Mouse (Mus musculus) neural tube, embryonic 15.5 days (tissue): Measurements from ENCODE around the gene Gm42688. TPM values are rescaled to one million over a fixed set of nuclear protein-coding genes. Genes with fewer than 3 reads are reported as not detected.

ENCODE experiments used
- ATAC-seq: fragments of 200-750 bp; cut with Nextera tagmentation; 2 replicates; pipeline ENCODE4 v1.8.0; 2017; ENCODE audit warnings: mild to moderate bottlenecking, moderate TSS enrichment, moderate library complexity; ENCODE audit not compliant: low FRiP score
- H3K27ac ChIP-seq: fragments of 300-500 bp; sonication (generic); replicated peaks from 2 replicates; pipeline ENCODE4 v1.5.1; 2015; ENCODE audit warnings: mild to moderate bottlenecking, inconsistent platforms
- H3K27me3 ChIP-seq: fragments of 300-500 bp; sonication (generic); replicated peaks from 2 replicates; pipeline ENCODE4 v1.6.1; 2015; ENCODE audit warnings: inconsistent platforms
- H3K36me3 ChIP-seq: fragments of 300-500 bp; sonication (generic); 2 replicates; pipeline ENCODE4 v1.6.1; 2015; ENCODE audit warnings: inconsistent platforms
- H3K4me1 ChIP-seq: fragments of 300-500 bp; sonication (generic); 2 replicates; pipeline ENCODE4 v1.6.1; 2015; ENCODE audit warnings: inconsistent platforms
- H3K4me2 ChIP-seq: fragments of 300-500 bp; sonication (generic); 2 replicates; pipeline ENCODE4 v1.6.1; 2015; ENCODE audit warnings: inconsistent platforms, mild to moderate bottlenecking, moderate library complexity
- H3K4me3 ChIP-seq: fragments of 300-500 bp; sonication (generic); replicated peaks from 2 replicates; pipeline ENCODE4 v1.5.1; 2015; ENCODE audit warnings: mild to moderate bottlenecking, inconsistent platforms
- H3K9ac ChIP-seq: fragments of 300-500 bp; sonication (generic); replicated peaks from 2 replicates; pipeline ENCODE4 v1.6.1; 2015; ENCODE audit warnings: mild to moderate bottlenecking, inconsistent platforms
- H3K9me3 ChIP-seq: fragments of 300-500 bp; sonication (generic); replicated peaks from 2 replicates; pipeline ENCODE4 v1.6.1; 2016; ENCODE audit warnings: inconsistent platforms
- WGBS: fragments of 180-500 bp; shearing (Covaris S2); methylation state at CpG from one replicate; pipeline ENCODE4 v1.1.7; 2015; ENCODE audit warnings: mixed read lengths; 5-methylcytosine and 5-hydroxymethylcytosine counted together
- polyA plus RNA-seq: library from polyadenylated mRNA; unstranded; fragments of >200 nt; fragmentation: Nextera tagmentation; extraction: Ambion mirVana; gene quantifications from 2 replicates; pipeline ENCODE4 v1.2.1, GENCODE M21; 2015

Gene Gm42688
- polyA plus RNA-seq, 1 experiment from 2014 or later = 7.6 TPM

GRCm38 (mm10) chr6:83108762-83109668 lies 7.6 kb downstream of the Gm42688 start, which contains the start of gene Mrpl53:
Gene Mrpl53, plus strand, starts transcription at chr6:83109040.
- H3K9me3 ChIP-seq = no peaks in the 10 kb centered on the region
- peaks cover 27% of the 10 kb centered on the region for H3K36me3 ChIP-seq
- WGBS = under 1% methylated on average over 74 of the region's 76 CpGs
- peak; percentile 91 for ATAC-seq
- H3K4me1 ChIP-seq = peaks cover 26% of the 10 kb centered on the region
- peak within 1 kb of the TSS; percentile 72 for H3K4me3 ChIP-seq
- H3K4me2 ChIP-seq = peak within 1 kb of the TSS; percentile 85
- no peaks in the 10 kb centered on the region for H3K27me3 ChIP-seq
- H3K27ac ChIP-seq = peak within 1 kb of the TSS; percentile 86
- H3K9ac ChIP-seq = peak within 1 kb of the TSS; percentile 81

DNA sequence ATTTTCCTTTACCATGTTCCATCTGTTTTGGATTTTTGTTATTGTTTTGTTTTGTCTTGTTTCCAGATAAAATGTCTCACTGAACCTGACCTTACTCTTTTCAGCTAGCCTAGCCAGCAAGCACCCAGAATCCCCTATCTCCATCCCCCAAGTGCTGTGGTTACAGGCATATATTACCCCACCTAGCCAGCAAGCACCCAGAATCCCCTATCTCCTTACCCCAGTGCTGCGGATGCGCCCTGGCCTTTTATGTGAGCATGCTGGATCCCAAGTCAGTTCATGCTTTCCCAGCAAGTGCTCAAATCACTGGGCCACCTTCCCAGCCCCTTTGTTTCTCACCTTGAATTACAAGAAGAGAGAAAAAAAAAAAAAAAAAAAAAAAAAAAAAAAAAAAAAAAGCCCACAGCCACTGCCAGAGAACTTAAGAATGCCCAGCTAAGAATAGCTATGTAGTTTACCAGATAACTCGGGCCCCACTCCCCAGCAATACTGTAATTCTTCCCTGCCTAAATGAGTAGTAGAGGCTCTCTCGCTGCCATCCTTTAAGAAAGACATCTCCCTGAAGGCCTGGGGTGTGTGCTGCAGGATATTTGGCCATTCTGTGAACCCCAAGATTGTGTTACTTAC lies 10.2 kb downstream of the Gm42688 start:
- H3K9ac ChIP-seq = no peak overlapping the region
- H3K27ac ChIP-seq = no peak overlapping the region
- H3K9me3 ChIP-seq = no peaks in the 10 kb centered on the region
- no peaks in the 10 kb centered on the region for H3K27me3 ChIP-seq
- H3K4me1 ChIP-seq = peaks cover 42% of the 10 kb centered on the region
- no peak for ATAC-seq
- peaks cover 13% of the 10 kb centered on the region for H3K36me3 ChIP-seq
- no peak overlapping the region for H3K4me2 ChIP-seq
- no peak overlapping the region for H3K4me3 ChIP-seq
- 90% methylated on average over 4 of the region's 4 CpGs for WGBS

- Histone ChIP-seq H3K9ac (peak within 1 kb of the TSS; percentile 94), H3K4me3 (peak within 1 kb of the TSS; percentile 88), H3K4me2 (peak within 1 kb of the TSS; percentile 92), H3K27me3 (no peaks in the 10 kb centered on the region), H3K27ac (peak within 1 kb of the TSS; percentile 83), H3K36me3 (peaks cover 35% of the 10 kb centered on the region), H3K4me1 (peaks cover 49% of the 10 kb centered on the region), H3K9me3 (no peaks in the 10 kb centered on the region)
- 2% methylated on average over 58 of the region's 58 CpGs for WGBS
- peak; percentile 91 for ATAC-seq
Measured at GRCm38 (mm10) chr6:83115011-83115671, 13.7 kb downstream of the Gm42688 start, which contains the start of gene Mogs. Gene Mogs, plus strand, starts transcription at chr6:83115496.

- peaks cover 35% of the 10 kb centered on the region for H3K36me3 ChIP-seq
- peak overlapping the region; percentile 94 for H3K9ac ChIP-seq
- H3K4me1 ChIP-seq = peaks cover 52% of the 10 kb centered on the region
- peak; percentile 56 for ATAC-seq
- no peaks in the 10 kb centered on the region for H3K9me3 ChIP-seq
- no peaks in the 10 kb centered on the region for H3K27me3 ChIP-seq
- peak overlapping the region; percentile 92 for H3K4me2 ChIP-seq
- H3K4me3 ChIP-seq = peak overlapping the region; percentile 88
- WGBS = 2% methylated on average over 30 of the region's 48 CpGs
- peak overlapping the region; percentile 83 for H3K27ac ChIP-seq
Measured at GRCm38 (mm10) chr6:83115682-83116372, 14.4 kb downstream of the Gm42688 start.

DNA sequence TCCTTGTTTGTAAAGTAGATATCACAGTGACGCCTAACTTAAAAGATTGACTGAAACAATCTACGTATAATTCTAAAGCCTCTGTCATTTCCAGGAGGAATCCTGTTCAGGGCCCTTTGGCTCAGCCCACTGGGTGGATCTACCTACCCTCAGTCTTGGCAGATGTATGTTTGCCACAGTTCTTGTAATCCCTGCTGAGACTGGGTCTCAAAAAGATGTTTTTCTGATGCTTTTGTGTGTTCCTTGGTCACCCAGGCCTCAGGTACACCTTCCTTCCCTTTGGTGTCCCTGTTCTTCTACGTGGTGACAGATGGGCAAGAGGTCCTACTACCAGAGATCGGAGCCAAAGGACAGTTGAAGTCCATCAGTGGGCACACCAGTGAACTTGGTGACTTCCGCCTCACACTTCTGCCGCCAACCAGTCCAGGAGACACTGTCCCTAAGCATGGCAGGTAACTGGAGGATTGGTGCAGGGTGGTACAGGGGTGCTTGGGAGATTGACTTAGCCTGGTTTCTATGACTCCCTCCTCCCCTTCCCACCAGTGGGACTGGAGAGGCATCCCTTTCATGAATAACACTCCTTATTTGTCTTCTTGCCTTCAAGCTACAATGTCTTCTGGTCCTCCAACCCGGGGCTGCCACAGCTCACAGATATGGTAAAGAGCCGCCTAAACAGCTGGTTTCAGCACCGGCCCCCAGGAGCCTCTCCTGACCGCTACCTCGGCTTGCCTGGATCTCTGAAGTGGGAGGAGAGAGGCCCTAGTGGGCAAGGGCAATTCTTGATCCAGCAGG lies 15.2 kb downstream of the Gm42688 start:
- Histone ChIP-seq H3K27ac (peak overlapping the region; percentile 83; the same call in 1 of the 2 replicates), H3K9ac (peak overlapping the region; percentile 94), H3K4me1 (peaks cover 52% of the 10 kb centered on the region), H3K9me3 (no peaks in the 10 kb centered on the region), H3K27me3 (no peaks in the 10 kb centered on the region), H3K36me3 (peaks cover 30% of the 10 kb centered on the region), H3K4me2 (peak overlapping the region; percentile 92), H3K4me3 (peak overlapping the region; percentile 88)
- no peak for ATAC-seq
- 82% methylated on average over 11 of the region's 11 CpGs for WGBS

GRCm38 (mm10) chr6:83117165-83117438 lies 15.7 kb downstream of the Gm42688 start:
- no peak overlapping the region for H3K4me3 ChIP-seq
- H3K4me1 ChIP-seq = peaks cover 55% of the 10 kb centered on the region
- no peaks in the 10 kb centered on the region for H3K9me3 ChIP-seq
- H3K27ac ChIP-seq = no peak overlapping the region
- H3K36me3 ChIP-seq = peaks cover 30% of the 10 kb centered on the region
- 93% methylated on average over 4 of the region's 4 CpGs for WGBS
- no peaks in the 10 kb centered on the region for H3K27me3 ChIP-seq
- H3K4me2 ChIP-seq = peak overlapping the region; percentile 92; the same call in 1 of the 2 replicates
- no peak for ATAC-seq
- H3K9ac ChIP-seq = no peak overlapping the region

GRCm38 (mm10) chr6:83117616-83118015 lies 16.2 kb downstream of the Gm42688 start:
- no peak for ATAC-seq
- Histone ChIP-seq H3K4me3 (no peak overlapping the region), H3K9me3 (no peaks in the 10 kb centered on the region), H3K27ac (no peak overlapping the region), H3K4me1 (peaks cover 60% of the 10 kb centered on the region), H3K4me2 (no peak overlapping the region), H3K36me3 (peaks cover 30% of the 10 kb centered on the region), H3K9ac (no peak overlapping the region; the same call in 1 of the 2 replicates), H3K27me3 (no peaks in the 10 kb centered on the region)
- WGBS = 93% methylated on average over 13 of the region's 13 CpGs

- H3K4me1 ChIP-seq = peaks cover 67% of the 10 kb centered on the region
- 81% methylated on average over 11 of the region's 11 CpGs for WGBS
- no peak for ATAC-seq
Measured at GRCm38 (mm10) chr6:83118369-83118768, 17.0 kb downstream of the Gm42688 start.

GRCm38 (mm10) chr6:83118825-83119733 lies 17.7 kb downstream of the Gm42688 start:
- H3K27me3 ChIP-seq = no peaks in the 10 kb centered on the region
- no peak for ATAC-seq
- H3K9ac ChIP-seq = 0 out of 2 replicates have a peak overlapping the region, but pooled peaks have one; percentile 92
- peak overlapping the region; percentile 97; the same call in 1 of the 2 replicates for H3K4me2 ChIP-seq
- 0 out of 2 replicates have a peak overlapping the region, but pooled peaks have one; percentile 28 for H3K27ac ChIP-seq
- 86% methylated on average over 14 of the region's 14 CpGs for WGBS
- H3K4me3 ChIP-seq = 0 out of 2 replicates have a peak overlapping the region, but pooled peaks have one; percentile 83
- peaks cover 30% of the 10 kb centered on the region for H3K36me3 ChIP-seq
- peaks cover 73% of the 10 kb centered on the region for H3K4me1 ChIP-seq
- H3K9me3 ChIP-seq = no peaks in the 10 kb centered on the region

More at GRCm38 (mm10) chr6:83118369-83118768, 17.0 kb downstream of the Gm42688 start:
- H3K4me3 ChIP-seq = no peak overlapping the region
- no peak overlapping the region for H3K4me2 ChIP-seq
- H3K9ac ChIP-seq = 0 out of 2 replicates have a peak overlapping the region, but pooled peaks have one; percentile 1
- H3K9me3 ChIP-seq = no peaks in the 10 kb centered on the region
- H3K36me3 ChIP-seq = peaks cover 30% of the 10 kb centered on the region
- H3K27ac ChIP-seq = 0 out of 2 replicates have a peak overlapping the region, but pooled peaks have one; percentile 3
- H3K27me3 ChIP-seq = no peaks in the 10 kb centered on the region

DNA sequence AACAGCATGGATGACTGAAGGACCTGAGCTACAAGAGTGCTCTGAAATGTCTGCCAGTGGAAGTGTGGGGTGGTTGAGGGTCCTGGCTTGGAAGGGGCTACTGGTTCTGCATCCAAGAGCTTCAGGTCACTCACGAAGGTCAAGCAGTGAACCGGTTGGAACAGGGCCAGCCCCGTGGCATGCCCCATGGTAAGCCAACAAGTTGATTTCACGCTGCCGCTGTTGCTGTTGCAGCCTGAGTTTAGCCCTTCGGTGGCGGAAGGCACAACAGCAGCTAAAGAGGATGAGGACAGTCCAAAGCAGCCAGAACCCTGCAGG lies 18.3 kb downstream of the Gm42688 start:
- peak overlapping the region; percentile 92; the same call in 1 of the 2 replicates for H3K9ac ChIP-seq
- H3K27ac ChIP-seq = peak overlapping the region; percentile 97; the same call in 1 of the 2 replicates
- peaks cover 73% of the 10 kb centered on the region for H3K4me1 ChIP-seq
- peak overlapping the region; percentile 97 for H3K4me2 ChIP-seq
- H3K4me3 ChIP-seq = peak overlapping the region; percentile 83
- ATAC-seq = no peak
- H3K9me3 ChIP-seq = no peaks in the 10 kb centered on the region
- 80% methylated on average over 7 of the region's 7 CpGs for WGBS
- H3K36me3 ChIP-seq = peaks cover 30% of the 10 kb centered on the region
- H3K27me3 ChIP-seq = no peaks in the 10 kb centered on the region
